Mouse (Mus musculus): ENCODE results near the gene Ap1g2.

GRCm38 (mm10) chr14:55114759-55115701 is 8.6 kb upstream of the Ap1g2 start:
- no peak for TF ChIP-seq MAX (IDR thresholded peaks at IDR 0.05; ENCODE audit: low read depth)
- TF ChIP-seq MYOD1 (IDR thresholded peaks at IDR 0.05; ENCODE audit: control insufficient read depth in 1 of 3, insufficient read length in 2 of 3, low read depth in 2 of 3): no peak
- TF ChIP-seq POLR2A (IDR thresholded peaks at IDR 0.05; ENCODE audit: insufficient read length, low read depth): no peak
